Mouse (Mus musculus): ENCODE measurements at regions not wholly inside any gene's neighbourhood (a gene's known extent, or its start where the extent isn't known, plus 50 kb on each side); places are given as distances from the start of the nearest gene placed in this dataset.

- DNase-seq (ENCODE audit: low spot score), result no peak
Measured at GRCm38 (mm10) chr17:79282771-79283170, 72.1 kb downstream of the Cdc42ep3 start.

- peak; percentile 19 for DNase-seq (ENCODE audit: low spot score)
Measured at GRCm38 (mm10) chr17:79273551-79273950, 81.3 kb downstream of the Cdc42ep3 start.

GRCm38 (mm10) chr17:79259691-79260090 is 95.2 kb downstream of the Cdc42ep3 start:
- no peak for DNase-seq (ENCODE audit: low spot score)

- DNase-seq (ENCODE audit: low spot score), result no peak
Measured at GRCm38 (mm10) chr17:79246962-79247902, 107.7 kb downstream of the Cdc42ep3 start.

GRCm38 (mm10) chr17:79244121-79244520 is 110.8 kb downstream of the Cdc42ep3 start:
- no peak for DNase-seq (ENCODE audit: low spot score)

GRCm38 (mm10) chr17:79243426-79243825 is 111.5 kb downstream of the Cdc42ep3 start:
- no peak for DNase-seq (ENCODE audit: low spot score)

- DNase-seq (ENCODE audit: low spot score), result no peak
Measured at GRCm38 (mm10) chr17:79241489-79241888, 113.4 kb downstream of the Cdc42ep3 start.

GRCm38 (mm10) chr17:79236244-79236781 is 118.6 kb downstream of the Cdc42ep3 start:
- no peak for DNase-seq (ENCODE audit: low spot score)

- no peak for DNase-seq (ENCODE audit: low spot score)
Measured at GRCm38 (mm10) chr17:79230653-79231489, 124.0 kb downstream of the Cdc42ep3 start.

GRCm38 (mm10) chr17:79206563-79206962 is 148.3 kb downstream of the Cdc42ep3 start:
- no peak for DNase-seq (ENCODE audit: low spot score)

- DNase-seq (ENCODE audit: low spot score), result no peak
Measured at GRCm38 (mm10) chr17:79206111-79206510, 148.8 kb downstream of the Cdc42ep3 start.

GRCm38 (mm10) chr17:79199814-79200491 is 148.2 kb downstream of the Qpct start:
- no peak for DNase-seq (ENCODE audit: low spot score)

GRCm38 (mm10) chr17:79191871-79192373 is 140.2 kb downstream of the Qpct start:
- no peak for DNase-seq (ENCODE audit: low spot score)

GRCm38 (mm10) chr17:79188282-79188681 is 136.6 kb downstream of the Qpct start:
- no peak for DNase-seq (ENCODE audit: low spot score)

GRCm38 (mm10) chr17:79180277-79181130 is 128.8 kb downstream of the Qpct start:
- no peak for DNase-seq (ENCODE audit: low spot score)

- no peak for DNase-seq (ENCODE audit: low spot score)
Measured at GRCm38 (mm10) chr17:79177259-79177658, 125.6 kb downstream of the Qpct start.

- DNase-seq (ENCODE audit: low spot score), result peak; percentile 14
Measured at GRCm38 (mm10) chr17:79176356-79176755, 124.7 kb downstream of the Qpct start.

GRCm38 (mm10) chr17:79175381-79175780 is 123.7 kb downstream of the Qpct start:
- no peak for DNase-seq (ENCODE audit: low spot score)

GRCm38 (mm10) chr17:79172328-79172727 is 120.6 kb downstream of the Qpct start:
- DNase-seq (ENCODE audit: low spot score), result no peak

- no peak for DNase-seq (ENCODE audit: low spot score)
Measured at GRCm38 (mm10) chr17:79170690-79171089, 119.0 kb downstream of the Qpct start.
